Mouse (Mus musculus) testis, adult 2 months (tissue): ENCODE results near the gene Herc6. TPM values are rescaled to one million over a fixed set of nuclear protein-coding genes. Genes with fewer than 3 reads are reported as not detected.
A peak's percentile ranks its signal among the peaks of the same experiment; 100 is the strongest.

Experiments
- H3K27ac ChIP-seq: fragments of 200-500 bp; 2 replicates; pipeline ENCODE4 v1.5.1; 2012; ENCODE audit warnings: low read depth, low read length; ENCODE audit not compliant: control insufficient read depth, insufficient read depth
- H3K27me3 ChIP-seq: fragments of 200-500 bp; 2 replicates; pipeline ENCODE4 v1.6.1; 2012; ENCODE audit warnings: mild to moderate bottlenecking, low read length, moderate library complexity; ENCODE audit not compliant: control insufficient read depth, insufficient read depth
- H3K36me3 ChIP-seq: fragments of 200-500 bp; 2 replicates; pipeline ENCODE4 v1.6.1; 2012; ENCODE audit warnings: mild to moderate bottlenecking, low read length; ENCODE audit not compliant: control insufficient read depth, insufficient read depth
- H3K4me1 ChIP-seq: fragments of 200-500 bp; 2 replicates; pipeline ENCODE4 v1.6.1; 2012; ENCODE audit warnings: low read length; ENCODE audit not compliant: control insufficient read depth, insufficient read depth
- H3K4me3 ChIP-seq: fragments of 200-500 bp; 2 replicates; pipeline ENCODE4 v1.5.1; 2012; ENCODE audit warnings: low read depth, mild to moderate bottlenecking, low read length, moderate library complexity, mixed read lengths; ENCODE audit not compliant: control insufficient read depth
- CTCF ChIP-seq: fragments of 200-500 bp; IDR thresholded peaks from 2 replicates; pipeline ENCODE4 v1.5.1; 2012; ENCODE audit warnings: low read depth, mild to moderate bottlenecking, inconsistent platforms, low read length, moderate library complexity; ENCODE audit not compliant: control insufficient read depth, insufficient read depth, insufficient replicate concordance
- POLR2A ChIP-seq: fragments of 200-500 bp; IDR thresholded peaks from 2 replicates; pipeline ENCODE4 v1.6.1; 2012; ENCODE audit warnings: low read depth, mild to moderate bottlenecking, inconsistent platforms, low read length, moderate library complexity; ENCODE audit not compliant: control insufficient read depth
- polyA plus RNA-seq: library from polyadenylated mRNA; depleted of rRNA; stranded (reverse); fragments of >200 nt; gene quantifications from 2 replicates; pipeline ENCODE4 v1.2.3, GENCODE M21; 2012; rRNA removed

Gene Herc6
- polyA plus RNA-seq: 2.4 and 4.2 TPM in 2 replicates

DNA sequence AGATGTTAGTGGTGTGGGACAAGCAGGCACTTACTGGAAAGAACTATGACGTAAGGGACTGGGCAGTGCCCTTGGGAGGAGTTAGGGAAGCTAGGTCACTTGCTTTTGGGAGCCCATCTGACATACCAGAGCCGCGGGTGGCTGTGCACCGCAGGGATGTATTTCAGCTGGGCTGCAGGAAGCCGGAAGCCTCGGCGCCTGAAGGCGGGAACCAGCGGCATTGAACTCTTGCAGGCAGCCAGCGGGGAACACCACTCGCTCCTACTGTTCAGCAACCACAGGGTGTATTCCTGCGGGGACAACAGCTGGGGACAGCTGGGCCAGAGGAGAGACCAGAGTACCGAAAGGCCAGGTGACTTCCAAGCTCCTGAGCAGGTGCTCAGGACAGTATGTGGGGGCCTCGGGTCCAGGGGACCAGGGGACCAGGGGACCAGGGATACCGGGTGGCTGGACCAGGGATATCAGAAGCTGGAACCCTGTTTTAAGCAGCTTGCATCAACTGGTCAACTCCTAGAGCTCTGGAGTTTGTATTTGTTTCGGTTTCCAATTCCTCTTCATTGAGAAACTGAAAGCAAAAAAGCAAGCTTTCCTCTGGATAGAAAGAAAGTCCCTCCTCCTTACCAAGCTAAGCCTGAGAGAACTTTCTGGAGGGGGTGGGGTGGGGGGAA, at the start of gene Herc6:
TSS of gene Herc6 (plus strand) at position 120 of the 668 bp plus-strand sequence.
- H3K36me3 ChIP-seq: no peaks in the 10 kb centered on the region
- H3K4me1 ChIP-seq: no peaks in the 10 kb centered on the region; the same call in 1 of the 2 replicates
- no peaks in the 10 kb centered on the region for H3K27me3 ChIP-seq
- H3K27ac ChIP-seq: peak within 1 kb of the TSS; percentile 76
- TF ChIP-seq POLR2A (0 out of 2 replicates have a peak, but pooled peaks have one; percentile 33), CTCF (no peak)
- peak within 1 kb of the TSS; percentile 86 for H3K4me3 ChIP-seq

DNA sequence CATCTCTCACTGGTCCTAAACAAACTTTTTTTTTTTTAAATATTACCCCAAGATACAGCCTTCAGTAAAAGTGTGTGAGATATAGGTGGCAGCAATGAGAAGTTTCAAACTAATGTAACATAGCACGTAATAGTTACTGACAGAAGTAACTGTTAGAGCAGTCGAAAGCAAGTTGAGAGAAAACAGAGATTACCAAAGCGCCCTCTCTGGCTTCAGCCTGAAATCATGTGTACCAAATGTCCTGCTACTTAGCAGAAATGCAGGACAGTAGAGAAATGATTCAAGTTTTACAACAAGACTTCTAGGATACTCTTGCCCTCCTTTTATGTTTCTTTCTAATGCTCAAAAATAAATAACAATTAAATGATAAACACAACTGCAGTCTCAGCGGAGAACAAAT, 49.8 kb upstream of the Herc6 start:
- Histone ChIP-seq H3K27ac (no peak overlapping the region), H3K4me1 (peaks cover 8% of the 10 kb centered on the region), H3K36me3 (no peaks in the 10 kb centered on the region), H3K27me3 (no peaks in the 10 kb centered on the region), H3K4me3 (no peak overlapping the region)
- TF ChIP-seq POLR2A (no peak), CTCF (no peak)

DNA sequence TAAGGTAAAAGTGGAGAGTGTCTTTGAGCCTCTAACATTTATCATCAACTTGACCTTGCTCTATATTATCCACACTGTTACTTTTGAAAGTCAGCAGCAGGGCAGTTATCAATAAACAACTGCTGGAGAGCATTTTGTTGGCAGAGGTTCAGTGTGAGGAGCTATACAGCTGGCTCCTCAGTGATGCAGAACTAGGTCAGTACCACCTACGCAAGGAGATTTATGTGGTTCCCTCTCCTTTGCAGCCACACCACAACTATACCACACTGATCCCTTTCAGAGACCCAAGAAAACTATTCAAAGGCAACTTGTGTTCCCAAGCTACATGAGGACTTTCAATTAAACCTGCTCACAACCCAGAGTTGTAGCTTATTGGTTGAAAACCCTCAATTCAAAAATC, 49.4 kb upstream of the Herc6 start:
- Histone ChIP-seq H3K36me3 (no peaks in the 10 kb centered on the region), H3K27ac (0 out of 2 replicates have a peak overlapping the region, but pooled peaks have one; percentile 13), H3K4me1 (peaks cover 9% of the 10 kb centered on the region), H3K27me3 (no peaks in the 10 kb centered on the region), H3K4me3 (no peak overlapping the region)
- no peak for TF ChIP-seq POLR2A
- no peak for TF ChIP-seq CTCF

- TF ChIP-seq CTCF: no peak
- no peak for TF ChIP-seq POLR2A
These were observed 48.8 kb upstream of the Herc6 start for GRCm38 (mm10) chr6:57532022-57532421.

DNA sequence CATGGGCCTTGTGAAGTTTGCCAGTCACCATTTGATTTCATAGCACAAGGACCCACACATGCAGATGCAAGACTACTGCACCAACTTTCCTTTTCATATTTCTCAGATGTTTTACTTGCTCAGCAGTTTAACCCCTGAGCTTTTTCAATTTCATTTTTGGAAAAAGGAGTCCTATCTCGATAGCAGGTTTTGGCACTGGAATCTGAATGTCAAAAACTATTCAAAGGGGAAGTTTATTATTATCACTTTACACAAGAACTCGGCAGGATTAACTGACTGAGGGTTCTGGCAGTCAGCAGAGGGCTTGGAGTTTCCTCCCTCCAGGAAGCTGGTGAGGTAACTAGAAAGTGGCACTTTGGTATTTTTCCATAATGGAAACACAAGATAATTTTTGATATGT, 47.4 kb upstream of the Herc6 start:
- no peak overlapping the region for H3K27ac ChIP-seq
- no peak for TF ChIP-seq CTCF
- no peak for TF ChIP-seq POLR2A
- H3K4me1 ChIP-seq: peaks cover 9% of the 10 kb centered on the region
- no peak overlapping the region for H3K4me3 ChIP-seq
- no peaks in the 10 kb centered on the region for H3K27me3 ChIP-seq
- H3K36me3 ChIP-seq: no peaks in the 10 kb centered on the region

More at GRCm38 (mm10) chr6:57532022-57532421, 48.8 kb upstream of the Herc6 start:
- H3K27me3 ChIP-seq: no peaks in the 10 kb centered on the region
- H3K4me1 ChIP-seq: peaks cover 9% of the 10 kb centered on the region
- H3K27ac ChIP-seq: 0 out of 2 replicates have a peak overlapping the region, but pooled peaks have one; percentile 13
- H3K4me3 ChIP-seq: no peak overlapping the region
- no peaks in the 10 kb centered on the region for H3K36me3 ChIP-seq

DNA sequence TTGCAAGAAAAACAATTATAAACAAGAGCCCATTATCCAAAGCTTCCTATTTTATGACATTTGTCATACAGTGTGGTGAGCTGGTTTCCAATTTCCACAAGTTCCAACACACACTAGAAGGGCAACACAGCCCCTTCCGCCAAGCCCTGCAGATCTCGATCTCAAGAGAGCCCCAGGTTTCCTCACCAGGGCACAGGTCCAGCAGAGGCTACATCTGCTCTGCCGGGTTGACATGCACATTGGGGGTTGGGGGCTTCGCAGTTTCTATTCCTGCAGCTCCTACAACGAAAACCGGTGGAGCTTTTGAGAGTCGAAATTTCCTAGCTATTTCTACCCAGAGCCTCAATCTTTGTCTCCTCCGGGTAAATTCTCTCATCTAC, 46.6 kb upstream of the Herc6 start:
- Histone ChIP-seq H3K27me3 (no peaks in the 10 kb centered on the region), H3K36me3 (no peaks in the 10 kb centered on the region), H3K4me1 (peaks cover 9% of the 10 kb centered on the region), H3K4me3 (peak overlapping the region; percentile 80), H3K27ac (no peak overlapping the region)
- TF ChIP-seq CTCF (no peak), POLR2A (no peak)

GRCm38 (mm10) chr6:57534611-57535286, 46.1 kb upstream of the Herc6 start:
- Histone ChIP-seq H3K4me3 (peak overlapping the region; percentile 80), H3K4me1 (peaks cover 9% of the 10 kb centered on the region), H3K36me3 (no peaks in the 10 kb centered on the region), H3K27ac (peak overlapping the region; percentile 65), H3K27me3 (no peaks in the 10 kb centered on the region)
- TF ChIP-seq CTCF (no peak), POLR2A (peak; percentile 34; the same call in 1 of the 2 replicates)
